Mouse (Mus musculus): Measurements from ENCODE around the gene Cnn1. TPM values are rescaled to one million over a fixed set of nuclear protein-coding genes. Genes with fewer than 3 reads are reported as not detected.

The Cnn1 gene
- polyA plus RNA-seq, 1 experiment from 2014 or later: 322 TPM

DNA sequence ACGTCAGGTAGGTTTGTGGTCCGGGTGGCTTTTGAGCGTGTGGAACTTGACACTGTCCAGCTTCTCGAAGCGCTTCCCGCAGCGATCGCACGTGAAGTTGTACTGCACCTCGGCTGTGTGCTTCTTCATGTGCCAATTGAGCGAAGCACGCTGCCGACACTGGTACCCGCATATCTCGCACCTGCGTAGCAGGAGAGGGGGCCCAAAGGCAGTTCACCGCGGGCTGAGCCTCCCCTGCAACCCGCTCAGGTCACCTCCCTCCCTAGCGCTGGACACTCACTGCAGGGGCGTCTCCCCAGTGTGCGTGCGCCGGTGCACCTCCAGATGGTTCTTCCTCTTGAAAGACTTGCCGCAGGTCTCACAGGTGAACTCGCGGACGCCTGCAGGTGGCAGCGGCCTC lies 43.3 kb upstream of the Cnn1 start:
- no peak overlapping the region for H3K4me3 ChIP-seq (ENCODE audit: low read depth, low read length)
- peaks cover 14% of the 10 kb centered on the region for H3K4me1 ChIP-seq (replicated peaks; ENCODE audit: control insufficient read depth, insufficient read depth, low read length)
- 32% methylated on average over 29 of the region's 29 CpGs for WGBS
- no peak for DNase-seq (ENCODE audit: low spot score)
- H3K9ac ChIP-seq (ENCODE audit: low read length): no peak overlapping the region
- no peaks in the 10 kb centered on the region for H3K9me3 ChIP-seq (ENCODE audit: control insufficient read depth, low read length)
- H3K36me3 ChIP-seq (ENCODE audit: control insufficient read depth, insufficient read depth, low read length): peaks cover 31% of the 10 kb centered on the region
- no peak overlapping the region for H3K4me2 ChIP-seq (ENCODE audit: low read length)
- no peak for ATAC-seq (replicated peaks; ENCODE audit: low FRiP score, low TSS enrichment, low read depth)
- no peak overlapping the region for H3K27ac ChIP-seq (ENCODE audit: low read depth)
- peaks cover 51% of the 10 kb centered on the region for H3K27me3 ChIP-seq (replicated peaks; ENCODE audit: control insufficient read depth, insufficient read depth, low read length)

DNA sequence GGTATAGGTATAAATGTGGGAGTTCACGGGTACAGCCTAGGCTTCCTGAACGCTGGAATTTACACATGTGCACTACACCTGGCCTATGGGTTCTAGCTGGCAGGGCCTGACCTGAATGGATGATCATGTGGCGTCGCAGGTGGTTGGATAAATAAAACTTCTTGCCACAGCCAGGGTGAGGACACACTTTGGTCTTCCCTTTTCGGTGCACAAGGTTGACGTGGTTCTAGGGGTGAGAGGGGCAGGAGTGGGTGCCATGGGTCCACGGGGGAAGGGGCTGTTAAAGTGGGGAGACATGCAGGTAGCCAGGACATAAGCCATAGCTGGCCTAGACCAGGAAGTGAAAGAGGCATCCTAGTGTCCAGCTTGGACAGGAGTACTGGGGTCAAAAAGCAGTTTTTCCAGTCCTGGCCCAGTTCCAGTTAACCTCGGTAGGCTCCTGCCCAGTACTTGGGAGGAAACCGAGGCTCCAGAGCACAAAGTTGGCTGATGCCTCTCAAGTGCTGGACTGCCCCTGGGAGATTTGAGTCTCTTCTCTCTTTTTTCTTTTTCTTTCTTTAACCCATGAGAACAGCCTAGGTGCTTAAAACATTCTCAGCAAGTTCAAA lies 42.6 kb upstream of the Cnn1 start:
- DNase-seq (ENCODE audit: low spot score) (no peak), ATAC-seq (replicated peaks; ENCODE audit: low FRiP score, low TSS enrichment, low read depth) (no peak)
- H3K4me3 ChIP-seq (ENCODE audit: low read depth, low read length): no peak overlapping the region
- H3K27ac ChIP-seq (ENCODE audit: low read depth): no peak overlapping the region
- H3K4me1 ChIP-seq (replicated peaks; ENCODE audit: control insufficient read depth, insufficient read depth, low read length): peaks cover 9% of the 10 kb centered on the region
- 74% methylated on average over 9 of the region's 9 CpGs for WGBS
- no peaks in the 10 kb centered on the region for H3K9me3 ChIP-seq (ENCODE audit: control insufficient read depth, low read length)
- H3K9ac ChIP-seq (ENCODE audit: low read length): no peak overlapping the region
- H3K4me2 ChIP-seq (ENCODE audit: low read length): no peak overlapping the region
- H3K36me3 ChIP-seq (ENCODE audit: control insufficient read depth, insufficient read depth, low read length): peaks cover 37% of the 10 kb centered on the region
- H3K27me3 ChIP-seq (replicated peaks; ENCODE audit: control insufficient read depth, insufficient read depth, low read length): peaks cover 44% of the 10 kb centered on the region

DNA sequence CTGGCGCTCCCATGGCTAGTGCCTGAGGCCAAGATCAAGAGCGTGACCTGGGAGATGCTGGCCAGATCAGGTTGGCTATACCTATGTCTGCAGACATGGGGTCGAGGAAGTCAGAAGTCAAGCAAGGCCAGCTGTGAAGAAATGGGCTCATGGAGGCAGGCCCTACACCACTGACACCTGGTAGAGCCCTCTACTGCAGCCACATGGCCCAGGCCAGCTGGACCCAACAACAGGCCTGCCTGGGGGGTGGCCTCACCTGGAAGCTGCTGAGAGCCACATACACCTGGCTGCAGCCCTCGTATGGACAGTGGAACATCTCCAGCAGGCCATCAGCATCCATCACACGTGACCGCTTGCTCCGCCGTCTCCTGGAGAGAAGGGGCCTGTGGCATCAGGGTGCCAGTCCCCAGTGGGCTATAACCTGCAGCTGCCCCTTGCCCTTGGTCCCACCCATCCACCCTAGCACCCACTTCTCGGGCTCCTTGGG lies 41.9 kb upstream of the Cnn1 start:
- Histone ChIP-seq H3K9me3 (ENCODE audit: control insufficient read depth, low read length) (no peaks in the 10 kb centered on the region), H3K4me3 (ENCODE audit: low read depth, low read length) (no peak overlapping the region), H3K9ac (ENCODE audit: low read length) (no peak overlapping the region), H3K27me3 (replicated peaks; ENCODE audit: control insufficient read depth, insufficient read depth, low read length) (peaks cover 37% of the 10 kb centered on the region), H3K27ac (ENCODE audit: low read depth) (no peak overlapping the region), H3K4me2 (ENCODE audit: low read length) (no peak overlapping the region), H3K4me1 (replicated peaks; ENCODE audit: control insufficient read depth, insufficient read depth, low read length) (peaks cover 3% of the 10 kb centered on the region; the same call in 1 of the 2 replicates), H3K36me3 (ENCODE audit: control insufficient read depth, insufficient read depth, low read length) (peaks cover 44% of the 10 kb centered on the region)
- ATAC-seq (replicated peaks; ENCODE audit: low FRiP score, low TSS enrichment, low read depth): no peak
- DNase-seq (ENCODE audit: low spot score): no peak
- WGBS: 92% methylated on average over 9 of the region's 9 CpGs

DNA sequence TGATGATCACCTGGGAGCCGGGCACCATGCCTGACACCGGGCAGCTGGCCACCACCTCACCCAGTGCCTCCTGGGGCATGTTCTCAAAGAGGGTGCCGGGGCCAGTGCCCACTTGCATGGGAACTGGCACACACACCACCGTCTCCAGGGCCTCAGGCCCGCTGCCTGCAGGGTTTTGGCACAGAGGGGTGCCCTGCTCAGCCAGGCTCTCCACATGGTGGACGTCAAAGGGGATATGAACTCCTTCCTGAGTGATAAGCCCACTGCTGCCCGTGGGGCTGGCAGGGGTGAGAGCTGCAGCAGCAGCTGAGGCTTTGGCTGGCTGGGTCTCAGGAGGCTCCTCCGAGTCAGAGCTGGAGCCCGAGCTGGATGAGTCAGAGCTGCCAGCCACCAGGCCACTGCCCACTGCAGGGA lies 41.0 kb upstream of the Cnn1 start:
- Histone ChIP-seq H3K36me3 (ENCODE audit: control insufficient read depth, insufficient read depth, low read length) (peaks cover 48% of the 10 kb centered on the region), H3K4me1 (replicated peaks; ENCODE audit: control insufficient read depth, insufficient read depth, low read length) (peaks cover 3% of the 10 kb centered on the region; the same call in 1 of the 2 replicates), H3K27me3 (replicated peaks; ENCODE audit: control insufficient read depth, insufficient read depth, low read length) (peaks cover 28% of the 10 kb centered on the region), H3K4me2 (ENCODE audit: low read length) (no peak overlapping the region), H3K27ac (ENCODE audit: low read depth) (no peak overlapping the region), H3K9me3 (ENCODE audit: control insufficient read depth, low read length) (no peaks in the 10 kb centered on the region), H3K9ac (ENCODE audit: low read length) (no peak overlapping the region), H3K4me3 (ENCODE audit: low read depth, low read length) (no peak overlapping the region)
- DNase-seq (ENCODE audit: low spot score) (no peak), ATAC-seq (replicated peaks; ENCODE audit: low FRiP score, low TSS enrichment, low read depth) (no peak)
- 94% methylated on average over 9 of the region's 9 CpGs for WGBS

DNA sequence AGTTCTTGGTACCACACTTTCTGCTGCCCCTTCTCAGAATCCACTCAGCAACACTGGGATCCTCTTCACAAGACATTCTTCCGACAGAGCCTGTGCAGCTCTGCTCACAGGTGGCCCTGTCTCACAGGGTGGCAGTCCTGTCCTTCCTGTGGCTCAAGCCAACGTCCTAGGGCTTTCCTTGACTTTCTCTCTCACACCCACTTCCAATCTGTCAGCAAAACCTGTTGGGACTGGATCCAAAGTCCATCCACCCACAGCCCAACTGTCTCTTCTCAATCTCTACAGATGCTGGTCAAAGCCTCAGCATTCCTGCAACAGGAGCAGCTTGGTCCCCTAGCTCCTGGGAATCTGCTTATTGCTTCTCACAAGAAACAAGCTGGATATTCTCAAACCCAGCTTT lies 37.7 kb upstream of the Cnn1 start:
- Histone ChIP-seq H3K4me3 (ENCODE audit: low read depth, low read length) (no peak overlapping the region), H3K36me3 (ENCODE audit: control insufficient read depth, insufficient read depth, low read length) (peaks cover 77% of the 10 kb centered on the region), H3K27ac (ENCODE audit: low read depth) (no peak overlapping the region), H3K9ac (ENCODE audit: low read length) (no peak overlapping the region), H3K27me3 (replicated peaks; ENCODE audit: control insufficient read depth, insufficient read depth, low read length) (no peaks in the 10 kb centered on the region), H3K9me3 (ENCODE audit: control insufficient read depth, low read length) (no peaks in the 10 kb centered on the region), H3K4me2 (ENCODE audit: low read length) (no peak overlapping the region), H3K4me1 (replicated peaks; ENCODE audit: control insufficient read depth, insufficient read depth, low read length) (no peaks in the 10 kb centered on the region)
- DNase-seq (ENCODE audit: low spot score) (no peak), ATAC-seq (replicated peaks; ENCODE audit: low FRiP score, low TSS enrichment, low read depth) (no peak)
- 75% methylated on average over 2 of the region's 2 CpGs for WGBS

DNA sequence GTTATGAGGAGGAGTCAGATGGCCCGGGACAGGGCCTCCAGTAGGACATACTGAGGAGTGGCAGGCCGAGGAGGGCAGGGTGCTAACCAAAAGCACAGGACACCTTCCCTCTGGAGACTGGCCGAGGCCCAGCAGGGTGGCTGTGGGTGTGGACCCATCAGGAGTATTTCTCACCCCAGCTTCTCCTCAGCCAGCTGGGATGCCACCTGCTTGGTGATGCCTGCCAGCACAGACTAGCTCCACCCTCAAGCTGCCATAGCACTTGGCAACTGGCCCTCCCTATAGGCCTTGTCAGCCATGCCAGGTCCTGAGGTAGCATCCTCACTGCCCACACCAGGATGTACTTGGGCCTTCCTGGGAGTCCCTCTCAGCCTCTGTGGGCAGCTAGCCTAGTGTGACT lies 34.7 kb upstream of the Cnn1 start:
- DNase-seq (ENCODE audit: low spot score): no peak
- Histone ChIP-seq H3K4me3 (ENCODE audit: low read depth, low read length) (no peak overlapping the region), H3K36me3 (ENCODE audit: control insufficient read depth, insufficient read depth, low read length) (peaks cover 66% of the 10 kb centered on the region), H3K4me2 (ENCODE audit: low read length) (no peak overlapping the region), H3K9ac (ENCODE audit: low read length) (no peak overlapping the region), H3K27ac (ENCODE audit: low read depth) (no peak overlapping the region), H3K27me3 (replicated peaks; ENCODE audit: control insufficient read depth, insufficient read depth, low read length) (no peaks in the 10 kb centered on the region), H3K4me1 (replicated peaks; ENCODE audit: control insufficient read depth, insufficient read depth, low read length) (no peaks in the 10 kb centered on the region), H3K9me3 (ENCODE audit: control insufficient read depth, low read length) (no peaks in the 10 kb centered on the region)
- WGBS: 87% methylated on average over 3 of the region's 3 CpGs
- ATAC-seq (replicated peaks; ENCODE audit: low FRiP score, low TSS enrichment, low read depth): no peak

DNA sequence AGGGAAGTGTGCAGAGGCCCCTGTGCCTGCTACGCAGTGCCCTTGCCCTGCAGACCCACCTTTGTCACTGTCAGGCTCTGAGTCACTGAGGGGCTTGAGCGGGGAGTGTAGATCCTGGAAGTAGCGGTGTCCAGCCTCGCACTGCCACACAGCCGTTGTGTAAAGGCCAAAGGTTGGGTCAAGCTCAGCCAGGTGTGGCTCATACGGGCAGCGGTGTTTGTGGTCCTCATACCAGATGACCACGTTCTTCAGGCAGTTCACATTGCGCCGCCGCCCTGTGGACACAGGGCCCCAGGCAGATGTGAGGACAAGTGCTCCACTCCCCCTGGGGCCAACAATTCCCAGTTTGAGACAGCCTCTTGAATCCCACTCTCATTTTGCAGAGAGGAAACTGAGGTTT lies 33.4 kb upstream of the Cnn1 start:
- Histone ChIP-seq H3K36me3 (ENCODE audit: control insufficient read depth, insufficient read depth, low read length) (peaks cover 59% of the 10 kb centered on the region), H3K27ac (ENCODE audit: low read depth) (no peak overlapping the region), H3K9me3 (ENCODE audit: control insufficient read depth, low read length) (no peaks in the 10 kb centered on the region), H3K4me1 (replicated peaks; ENCODE audit: control insufficient read depth, insufficient read depth, low read length) (peaks cover 4% of the 10 kb centered on the region; the same call in 1 of the 2 replicates), H3K4me2 (ENCODE audit: low read length) (no peak overlapping the region), H3K27me3 (replicated peaks; ENCODE audit: control insufficient read depth, insufficient read depth, low read length) (no peaks in the 10 kb centered on the region), H3K4me3 (ENCODE audit: low read depth, low read length) (no peak overlapping the region), H3K9ac (ENCODE audit: low read length) (no peak overlapping the region)
- DNase-seq (ENCODE audit: low spot score) (no peak), ATAC-seq (replicated peaks; ENCODE audit: low FRiP score, low TSS enrichment, low read depth) (no peak)
- WGBS: 95% methylated on average over 11 of the region's 11 CpGs

DNA sequence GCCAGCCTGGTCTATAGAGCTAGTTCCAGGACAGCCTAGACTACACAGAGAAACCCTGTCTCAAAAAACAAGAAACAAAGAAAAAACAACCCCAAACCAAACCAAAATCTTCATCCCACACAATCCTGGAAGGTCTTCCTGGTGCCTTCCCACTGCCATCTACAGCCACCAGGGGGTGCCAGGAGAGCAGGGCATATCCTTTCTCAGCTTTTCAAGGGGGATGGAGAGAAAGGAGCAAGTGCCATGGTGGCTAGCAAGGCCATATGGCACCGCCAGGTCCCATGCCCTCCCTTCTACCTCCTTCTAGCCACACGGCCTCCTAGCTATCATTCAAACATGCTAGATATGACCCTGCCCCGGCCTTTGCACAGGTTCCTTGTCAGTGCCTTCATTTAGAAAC lies 32.6 kb upstream of the Cnn1 start:
- Histone ChIP-seq H3K9me3 (ENCODE audit: control insufficient read depth, low read length) (no peaks in the 10 kb centered on the region), H3K27ac (ENCODE audit: low read depth) (no peak overlapping the region), H3K4me3 (ENCODE audit: low read depth, low read length) (no peak overlapping the region), H3K9ac (ENCODE audit: low read length) (no peak overlapping the region), H3K27me3 (replicated peaks; ENCODE audit: control insufficient read depth, insufficient read depth, low read length) (no peaks in the 10 kb centered on the region), H3K4me1 (replicated peaks; ENCODE audit: control insufficient read depth, insufficient read depth, low read length) (peaks cover 4% of the 10 kb centered on the region; the same call in 1 of the 2 replicates), H3K4me2 (ENCODE audit: low read length) (no peak overlapping the region), H3K36me3 (ENCODE audit: control insufficient read depth, insufficient read depth, low read length) (peaks cover 53% of the 10 kb centered on the region)
- peak; percentile 63 for DNase-seq (ENCODE audit: low spot score)
- no peak for ATAC-seq (replicated peaks; ENCODE audit: low FRiP score, low TSS enrichment, low read depth)
- 74% methylated on average over 3 of the region's 3 CpGs for WGBS

DNA sequence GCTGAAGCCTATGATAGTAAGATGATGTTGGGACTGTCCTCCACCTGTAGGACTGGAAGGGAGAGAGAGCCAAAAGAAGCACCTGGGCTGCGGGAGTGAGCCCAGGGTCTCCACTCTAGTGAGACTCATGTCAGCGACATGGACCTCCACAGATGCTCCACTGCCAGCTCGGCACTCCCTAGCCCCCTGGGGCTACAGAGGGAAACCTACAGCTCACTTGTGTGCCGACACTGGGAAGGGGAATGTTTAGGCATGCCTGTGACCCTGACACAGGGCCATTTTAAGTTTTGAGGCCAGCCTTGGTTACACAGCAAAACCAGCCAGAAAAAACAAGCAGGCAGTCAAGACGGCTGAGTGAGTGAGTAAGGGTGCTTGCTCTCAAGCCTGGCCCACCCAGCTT lies 31.8 kb upstream of the Cnn1 start:
- Histone ChIP-seq H3K4me1 (replicated peaks; ENCODE audit: control insufficient read depth, insufficient read depth, low read length) (peaks cover 4% of the 10 kb centered on the region; the same call in 1 of the 2 replicates), H3K9me3 (ENCODE audit: control insufficient read depth, low read length) (no peaks in the 10 kb centered on the region), H3K9ac (ENCODE audit: low read length) (no peak overlapping the region), H3K27ac (ENCODE audit: low read depth) (no peak overlapping the region), H3K27me3 (replicated peaks; ENCODE audit: control insufficient read depth, insufficient read depth, low read length) (no peaks in the 10 kb centered on the region), H3K4me3 (ENCODE audit: low read depth, low read length) (no peak overlapping the region), H3K36me3 (ENCODE audit: control insufficient read depth, insufficient read depth, low read length) (peaks cover 45% of the 10 kb centered on the region), H3K4me2 (ENCODE audit: low read length) (no peak overlapping the region)
- no peak for DNase-seq (ENCODE audit: low spot score)
- ATAC-seq (replicated peaks; ENCODE audit: low FRiP score, low TSS enrichment, low read depth): no peak
- WGBS: 81% methylated on average over 5 of the region's 5 CpGs
